Mouse (Mus musculus) heart, postnatal 0 days (tissue): ENCODE measurements around the gene Olfr427. TPM values are rescaled to one million over a fixed set of nuclear protein-coding genes. Genes with fewer than 3 reads are reported as not detected.

Source experiments
- ATAC-seq: fragments of 200-750 bp; cut with Nextera tagmentation; 2 replicates; pipeline ENCODE4 v1.8.0; 2017; ENCODE audit warnings: low read depth, moderate number of reproducible peaks, moderate library complexity; ENCODE audit not compliant: insufficient read depth
- DNase-seq: peaks from one replicate; pipeline ENCODE4 v3.0.0-alpha.2; 2016; ENCODE audit warnings: low spot score
- H3K27ac ChIP-seq: fragments of 300-500 bp; sonication (generic); 2 replicates; pipeline ENCODE4 v1.5.1; 2014; ENCODE audit warnings: low read depth, mild to moderate bottlenecking
- H3K27me3 ChIP-seq: fragments of 300-500 bp; sonication (generic); 2 replicates; pipeline ENCODE4 v1.6.1; 2014; ENCODE audit warnings: low read length, mixed read lengths; ENCODE audit not compliant: control insufficient read depth, insufficient read depth
- H3K36me3 ChIP-seq: fragments of 300-500 bp; sonication (generic); replicated peaks from 2 replicates; pipeline ENCODE4 v1.6.1; 2014; ENCODE audit warnings: low read length, mixed read lengths; ENCODE audit not compliant: control insufficient read depth, insufficient read depth
- H3K4me1 ChIP-seq: fragments of 300-500 bp; sonication (generic); 2 replicates; pipeline ENCODE4 v1.6.1; 2014; ENCODE audit warnings: antibody characterized with exemption; ENCODE audit not compliant: control insufficient read depth, insufficient read depth
- H3K4me2 ChIP-seq: fragments of 300-500 bp; sonication (generic); 2 replicates; pipeline ENCODE4 v1.6.1; 2014; ENCODE audit warnings: low read depth, mild to moderate bottlenecking, low read length, moderate library complexity
- H3K4me3 ChIP-seq: fragments of 300-500 bp; sonication (generic); 2 replicates; pipeline ENCODE4 v1.5.1; 2014; ENCODE audit warnings: low read depth, low read length
- H3K9ac ChIP-seq: fragments of 300-500 bp; sonication (generic); replicated peaks from 2 replicates; pipeline ENCODE4 v1.6.1; 2014; ENCODE audit warnings: low read depth, low read length, mixed read lengths
- H3K9me3 ChIP-seq: fragments of 300-500 bp; sonication (generic); replicated peaks from 2 replicates; pipeline ENCODE4 v1.6.1; 2016; ENCODE audit warnings: low read length; ENCODE audit not compliant: control insufficient read depth
- CTCF ChIP-seq: IDR thresholded peaks from 2 replicates; pipeline ENCODE4 v1.5.1; 2016; ENCODE audit warnings: antibody characterized with exemption, control low read depth, low read depth
- EP300 ChIP-seq: IDR thresholded peaks from 2 replicates; pipeline ENCODE4 v1.6.1; 2016; ENCODE audit warnings: antibody characterized with exemption, low read depth
- WGBS: fragments of 180-500 bp; shearing (Covaris S2); extraction: QIAGEN DNeasy Blood & Tissue Kit; methylation state at CpG from one replicate; pipeline ENCODE4 v1.1.7; 2014; 5-methylcytosine and 5-hydroxymethylcytosine counted together
- polyA plus RNA-seq: library from polyadenylated mRNA; unstranded; fragments of >200 nt; fragmentation: Nextera tagmentation; extraction: Ambion mirVana; gene quantifications from 2 replicates; pipeline ENCODE4 v1.2.1, GENCODE M21; 2015
- total RNA-seq: library from RNA; depleted of rRNA; stranded (reverse); fragments of >200 nt; gene quantifications from 2 replicates; pipeline ENCODE4 v1.2.3, GENCODE M21; 2014; ENCODE audit warnings: low replicate concordance; rRNA removed

Gene Olfr427
- total and polyA plus RNA-seq, 2 experiments from 2014 or later, result not detected

- H3K27me3 ChIP-seq, result no peaks in the 10 kb centered on the region
- H3K9me3 ChIP-seq, result no peaks in the 10 kb centered on the region
- no peak within 1 kb of the TSS for H3K27ac ChIP-seq
- no peak within 1 kb of the TSS for H3K4me2 ChIP-seq
- no peak within 1 kb of the TSS for H3K4me3 ChIP-seq
- ATAC-seq, result no peak
- WGBS, result 65% methylated on average over 2 of the region's 2 CpGs
- no peaks in the 10 kb centered on the region for H3K36me3 ChIP-seq
- no peak for DNase-seq
- no peak within 1 kb of the TSS for H3K9ac ChIP-seq
- TF ChIP-seq EP300, result no peak
- no peak for TF ChIP-seq CTCF
- no peaks in the 10 kb centered on the region for H3K4me1 ChIP-seq
Observed at GRCm38 (mm10) chr1:174121062-174121461, 24.4 kb downstream of the Olfr427 start, which contains the start of gene Olfr231. Olfr231 (minus strand) TSS chr1:174121162.

- H3K4me1 ChIP-seq, result no peaks in the 10 kb centered on the region
- DNase-seq, result no peak
- 80% methylated on average over 3 of the region's 3 CpGs for WGBS
- no peaks in the 10 kb centered on the region for H3K36me3 ChIP-seq
- H3K27ac ChIP-seq, result no peak within 1 kb of the TSS
- H3K27me3 ChIP-seq, result no peaks in the 10 kb centered on the region
- H3K9me3 ChIP-seq, result no peaks in the 10 kb centered on the region
- no peak for ATAC-seq
- H3K4me3 ChIP-seq, result no peak within 1 kb of the TSS
- H3K9ac ChIP-seq, result no peak within 1 kb of the TSS
- H3K4me2 ChIP-seq, result no peak within 1 kb of the TSS
- TF ChIP-seq CTCF (no peak), EP300 (no peak)
Observed at GRCm38 (mm10) chr1:174131217-174131616, 34.5 kb downstream of the Olfr427 start, which contains the start of gene Olfr424. Olfr424 (plus strand) TSS chr1:174131517.

GRCm38 (mm10) chr1:174131999-174132398, 35.3 kb downstream of the Olfr427 start:
- Histone ChIP-seq H3K27ac (no peak overlapping the region), H3K27me3 (no peaks in the 10 kb centered on the region), H3K36me3 (no peaks in the 10 kb centered on the region), H3K4me1 (no peaks in the 10 kb centered on the region), H3K9ac (no peak overlapping the region), H3K4me3 (no peak overlapping the region), H3K4me2 (no peak overlapping the region), H3K9me3 (no peaks in the 10 kb centered on the region)
- ATAC-seq, result no peak
- no peak for TF ChIP-seq CTCF
- no peak for TF ChIP-seq EP300
- no peak for DNase-seq
- 79% methylated on average over 3 of the region's 3 CpGs for WGBS

DNA sequence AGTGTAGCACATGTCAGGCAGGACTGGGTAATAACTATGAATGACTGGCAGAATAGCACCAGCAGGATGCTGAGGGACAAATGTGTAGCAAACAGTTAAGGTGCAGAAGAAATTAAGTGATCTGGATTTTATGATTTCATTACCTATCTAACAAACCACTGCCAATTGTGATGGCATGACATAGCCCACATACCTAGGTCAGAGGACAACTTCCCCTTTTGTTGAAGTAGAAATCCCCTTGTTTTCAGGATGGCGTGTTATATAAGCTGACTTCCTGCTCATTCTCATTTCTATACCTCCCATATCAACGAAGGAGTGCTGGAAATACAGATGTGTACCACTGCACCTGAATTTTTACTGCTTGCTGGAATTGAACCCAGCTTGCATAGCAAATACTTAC, 44.7 kb downstream of the Olfr427 start:
- WGBS, result 69% methylated on average over 2 of the region's 2 CpGs
- no peak overlapping the region for H3K9ac ChIP-seq
- H3K27ac ChIP-seq, result no peak overlapping the region
- ATAC-seq (no peak), DNase-seq (no peak)
- H3K4me3 ChIP-seq, result no peak overlapping the region
- no peak overlapping the region for H3K4me2 ChIP-seq
- H3K9me3 ChIP-seq, result no peaks in the 10 kb centered on the region
- 0 out of 2 replicates have a peak, but pooled peaks cover under 1% of the 10 kb centered on the region for H3K4me1 ChIP-seq
- TF ChIP-seq EP300 (no peak), CTCF (no peak)
- no peaks in the 10 kb centered on the region for H3K27me3 ChIP-seq
- H3K36me3 ChIP-seq, result no peaks in the 10 kb centered on the region

GRCm38 (mm10) chr1:174146696-174147095, 50.0 kb downstream of the Olfr427 start:
- no peak overlapping the region for H3K4me3 ChIP-seq
- no peaks in the 10 kb centered on the region for H3K36me3 ChIP-seq
- H3K27ac ChIP-seq, result 0 out of 2 replicates have a peak overlapping the region, but pooled peaks have one; percentile 4
- no peak overlapping the region for H3K4me2 ChIP-seq
- TF ChIP-seq EP300 (no peak), CTCF (no peak)
- no peak for ATAC-seq
- peak; percentile 51 for DNase-seq
- no peak overlapping the region for H3K9ac ChIP-seq
- 16% methylated on average over 1 of the region's 1 CpGs for WGBS
- peaks cover 10% of the 10 kb centered on the region for H3K4me1 ChIP-seq
- no peaks in the 10 kb centered on the region for H3K9me3 ChIP-seq
- no peaks in the 10 kb centered on the region for H3K27me3 ChIP-seq

DNA sequence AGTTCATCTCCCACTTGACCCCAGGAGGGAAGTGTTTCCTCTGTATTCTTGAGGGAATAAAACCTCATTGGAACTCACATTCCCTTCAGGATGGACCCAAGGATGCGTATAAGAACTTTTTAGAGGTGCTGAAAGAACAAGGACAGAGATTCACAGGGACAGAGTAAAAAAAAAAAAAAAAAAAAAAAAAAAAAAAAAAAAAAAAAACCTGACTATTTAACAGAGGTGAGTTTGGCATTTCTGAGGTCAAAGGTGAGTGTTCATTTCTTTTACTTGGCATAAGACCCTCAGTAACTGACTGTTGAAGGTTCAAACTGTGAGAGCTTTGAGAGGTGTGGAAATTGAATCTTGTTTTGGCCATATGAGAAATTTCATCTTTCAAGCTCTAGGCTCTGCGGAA, 52.6 kb downstream of the Olfr427 start:
- H3K9ac ChIP-seq, result no peak overlapping the region
- ATAC-seq, result no peak
- no peak overlapping the region for H3K4me3 ChIP-seq
- H3K36me3 ChIP-seq, result no peaks in the 10 kb centered on the region
- TF ChIP-seq EP300 (no peak), CTCF (no peak)
- no peak for DNase-seq
- H3K4me2 ChIP-seq, result no peak overlapping the region
- no peak overlapping the region for H3K27ac ChIP-seq
- no peaks in the 10 kb centered on the region for H3K27me3 ChIP-seq
- 80% methylated on average over 2 of the region's 2 CpGs for WGBS
- peaks cover 10% of the 10 kb centered on the region for H3K4me1 ChIP-seq
- H3K9me3 ChIP-seq, result no peaks in the 10 kb centered on the region

Other genes with a start within 250 kb of the Olfr427 start
- gene Ifi211, start 183.8 kb upstream of the Olfr427 start, total RNA-seq, result 0.11 and 1.0 TPM in 2 replicates
- gene Ifi211, start 183.8 kb upstream of the Olfr427 start, polyA plus RNA-seq, result 1.5 and 1.7 TPM in 2 replicates
- gene Mndal, start 154.4 kb upstream of the Olfr427 start, total RNA-seq, result 0.15 and 0.65 TPM in 2 replicates
- 7.7 and 8.1 TPM in 2 replicates for gene Mndal, start 154.4 kb upstream of the Olfr427 start, polyA plus RNA-seq
- gene Ifi203, start 154.2 kb upstream of the Olfr427 start, total RNA-seq, result 2.2 and 6.3 TPM in 2 replicates
- gene Ifi203, start 154.2 kb upstream of the Olfr427 start, polyA plus RNA-seq, result 4.5 and 4.7 TPM in 2 replicates
- gene Ifi202b, start 114.1 kb upstream of the Olfr427 start, total RNA-seq, result not detected in 2 replicates
- not detected in 2 replicates for gene Ifi202b, start 114.1 kb upstream of the Olfr427 start, polyA plus RNA-seq
- 0.12 TPM in 1 of 2 replicates, not detected in the other for gene Ifi205, start 65.1 kb upstream of the Olfr427 start, total RNA-seq
- gene Ifi205, start 65.1 kb upstream of the Olfr427 start, polyA plus RNA-seq, result 0.54 and 0.56 TPM in 2 replicates
- not detected in 2 replicates for gene Olfr433, start 56.2 kb upstream of the Olfr427 start, total RNA-seq
- gene Olfr433, start 56.2 kb upstream of the Olfr427 start, polyA plus RNA-seq, result not detected in 2 replicates
- not detected in 2 replicates for gene Olfr432, start 47.7 kb upstream of the Olfr427 start, total RNA-seq
- gene Olfr432, start 47.7 kb upstream of the Olfr427 start, polyA plus RNA-seq, result not detected in 2 replicates
- not detected in 2 replicates for gene Olfr430, start 30.3 kb upstream of the Olfr427 start, total RNA-seq
- gene Olfr430, start 30.3 kb upstream of the Olfr427 start, polyA plus RNA-seq, result not detected in 2 replicates
- not detected in 2 replicates for gene Olfr429, start 12.6 kb upstream of the Olfr427 start, total RNA-seq
- not detected in 2 replicates for gene Olfr429, start 12.6 kb upstream of the Olfr427 start, polyA plus RNA-seq
- not detected in 2 replicates for gene Olfr231, start 24.3 kb downstream of the Olfr427 start, total RNA-seq
- not detected in 2 replicates for gene Olfr231, start 24.3 kb downstream of the Olfr427 start, polyA plus RNA-seq
- not detected in 2 replicates for gene Olfr424, start 34.6 kb downstream of the Olfr427 start, total RNA-seq
- not detected in 2 replicates for gene Olfr424, start 34.6 kb downstream of the Olfr427 start, polyA plus RNA-seq
- gene Olfr420, start 58.7 kb downstream of the Olfr427 start, total RNA-seq, result not detected in 2 replicates
- gene Olfr420, start 58.7 kb downstream of the Olfr427 start, polyA plus RNA-seq, result not detected in 2 replicates
- gene Spta1, start 75.9 kb downstream of the Olfr427 start, total RNA-seq, result 1.9 and 3.7 TPM in 2 replicates
- 1.3 and 1.5 TPM in 2 replicates for gene Spta1, start 75.9 kb downstream of the Olfr427 start, polyA plus RNA-seq
- not detected in 2 replicates for gene Olfr419, start 155.2 kb downstream of the Olfr427 start, total RNA-seq
- gene Olfr419, start 155.2 kb downstream of the Olfr427 start, polyA plus RNA-seq, result not detected in 2 replicates
- not detected in 2 replicates for gene Mptx1, start 233.6 kb downstream of the Olfr427 start, total RNA-seq
- not detected in 2 replicates for gene Mptx1, start 233.6 kb downstream of the Olfr427 start, polyA plus RNA-seq